Mouse (Mus musculus) lung, postnatal 25 days (tissue): ENCODE measurements at regions not wholly inside any gene's neighbourhood (a gene's known extent, or its start where the extent isn't known, plus 50 kb on each side); places are given as distances from the start of the nearest gene placed in this dataset.

Experiments
- DNase-seq: peaks from one replicate; pipeline ENCODE4 v3.0.0; 2022; ENCODE audit warnings: low spot score

DNA sequence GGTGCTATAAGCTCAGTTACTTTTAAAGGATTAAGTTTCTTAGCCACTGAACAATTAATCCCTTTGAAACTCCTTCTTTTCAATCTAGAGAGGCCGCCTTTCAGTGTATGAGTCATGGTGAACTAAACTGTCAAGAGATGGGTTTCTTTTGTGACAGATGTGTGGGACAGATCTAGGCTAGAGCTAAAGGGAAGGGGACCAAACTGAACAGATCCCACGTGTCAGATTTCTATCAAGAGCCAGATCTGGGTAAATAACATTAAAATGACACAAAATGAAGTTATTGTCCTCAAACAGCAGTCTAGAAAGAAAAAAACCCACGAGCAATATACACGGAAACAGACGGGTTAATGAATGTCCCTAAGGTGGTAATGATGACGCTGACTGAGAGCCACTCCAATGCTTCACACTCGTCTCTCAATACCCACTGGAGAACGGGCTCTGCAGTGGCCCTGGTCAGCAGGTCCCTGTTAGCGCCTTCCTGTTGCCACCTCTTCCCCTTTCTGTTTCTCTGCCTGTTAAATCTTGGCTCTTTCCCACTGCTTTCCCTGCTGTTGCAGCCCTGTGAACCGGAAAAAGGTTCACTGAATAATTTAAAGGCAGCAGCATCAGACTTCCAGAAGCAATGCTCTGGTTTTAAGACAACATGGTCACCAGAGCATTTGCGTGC lies 52.7 kb upstream of the Rab3gap2 start:
- no peak for DNase-seq

DNA sequence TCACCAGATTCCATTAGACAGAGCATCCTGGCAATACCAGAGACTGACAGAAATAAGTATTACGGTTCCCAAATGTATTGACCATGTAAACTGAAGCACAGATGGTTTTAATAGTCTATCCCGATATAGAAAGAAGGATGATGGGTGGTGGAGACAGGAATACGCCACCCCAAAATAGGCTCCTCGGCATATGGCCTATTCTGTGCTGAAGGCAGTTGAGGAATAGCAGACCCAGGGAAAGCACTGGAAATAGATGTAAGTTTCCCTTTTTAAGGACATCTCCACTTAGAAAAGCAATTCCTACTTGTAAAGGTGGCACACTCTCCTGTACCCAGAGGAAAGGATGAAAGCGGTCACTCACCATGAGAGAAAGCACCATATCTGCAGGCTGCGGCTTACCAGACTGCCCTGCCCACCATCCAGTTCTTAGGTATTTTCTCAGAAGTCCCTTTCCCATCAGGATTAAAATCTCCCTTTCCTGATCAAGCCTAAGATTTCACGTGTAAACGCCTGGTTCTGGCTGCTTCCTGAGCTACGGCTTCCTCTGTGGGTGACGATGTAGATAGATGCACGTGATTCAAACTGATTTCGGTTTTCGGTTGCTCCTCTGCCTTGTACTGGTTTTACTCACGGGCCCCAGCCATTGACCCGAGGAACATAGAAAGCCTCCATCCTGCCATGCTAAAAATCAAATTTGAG lies 53.3 kb upstream of the Rab3gap2 start:
- DNase-seq = no peak

DNA sequence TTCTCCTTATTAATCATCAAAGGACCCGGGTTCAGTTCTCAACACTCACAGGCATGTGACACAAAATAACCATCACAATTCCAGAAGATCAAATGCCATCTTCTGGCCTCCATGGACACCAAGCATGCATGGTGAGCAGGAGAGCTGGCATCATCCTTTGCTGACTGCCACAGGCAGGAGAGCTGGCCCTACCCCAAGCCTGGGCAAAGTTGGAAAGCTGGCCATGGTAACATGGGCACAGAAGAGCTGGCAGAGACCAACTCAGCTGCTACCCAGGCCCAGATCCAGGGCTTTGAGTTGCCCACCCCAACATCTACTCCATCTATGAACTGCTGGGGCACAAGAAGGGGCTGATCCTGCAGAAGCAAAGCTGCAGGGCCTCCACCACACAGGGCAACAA lies 59.1 kb upstream of the Rab3gap2 start:
- no peak for DNase-seq

DNA sequence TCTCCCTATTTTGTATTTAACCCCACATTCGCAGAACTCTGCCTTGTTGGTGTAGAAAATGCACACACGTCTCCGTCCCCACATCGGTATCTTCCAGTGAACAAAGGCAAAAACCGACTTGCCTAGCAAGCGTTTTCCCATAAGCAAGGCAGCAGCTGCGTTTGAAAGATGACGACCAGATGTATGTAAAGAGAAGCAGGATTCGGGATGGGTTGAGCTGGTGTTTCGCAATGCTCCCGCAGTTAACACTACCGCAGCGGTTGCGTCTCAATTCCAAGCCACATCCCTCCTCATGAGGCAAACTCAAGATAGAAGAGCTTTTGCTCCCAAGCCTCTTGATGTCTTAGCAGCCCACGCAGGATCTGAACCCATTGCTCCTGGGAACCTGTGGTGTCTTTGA lies 59.9 kb upstream of the Rab3gap2 start:
- no peak for DNase-seq

DNA sequence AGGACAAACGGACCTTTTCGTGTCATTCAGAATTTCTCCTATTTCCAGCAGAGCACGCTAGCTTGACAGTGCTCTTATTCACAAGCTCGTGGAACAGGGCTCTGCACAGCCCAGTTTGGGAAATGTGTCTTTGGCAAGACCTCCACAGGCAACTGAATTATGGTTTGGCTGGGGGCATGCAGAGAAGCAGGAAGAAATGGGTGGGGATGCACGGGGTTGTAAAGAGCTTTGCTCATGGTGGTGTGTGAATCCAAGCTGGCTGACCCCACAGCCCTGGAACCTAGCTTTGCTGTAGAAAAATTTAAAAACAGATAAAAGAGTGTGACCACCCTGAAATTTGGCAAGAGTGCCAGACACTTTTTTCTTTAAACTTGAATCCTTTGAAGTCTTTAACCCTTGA lies 63.6 kb upstream of the Rab3gap2 start:
- no peak for DNase-seq

DNA sequence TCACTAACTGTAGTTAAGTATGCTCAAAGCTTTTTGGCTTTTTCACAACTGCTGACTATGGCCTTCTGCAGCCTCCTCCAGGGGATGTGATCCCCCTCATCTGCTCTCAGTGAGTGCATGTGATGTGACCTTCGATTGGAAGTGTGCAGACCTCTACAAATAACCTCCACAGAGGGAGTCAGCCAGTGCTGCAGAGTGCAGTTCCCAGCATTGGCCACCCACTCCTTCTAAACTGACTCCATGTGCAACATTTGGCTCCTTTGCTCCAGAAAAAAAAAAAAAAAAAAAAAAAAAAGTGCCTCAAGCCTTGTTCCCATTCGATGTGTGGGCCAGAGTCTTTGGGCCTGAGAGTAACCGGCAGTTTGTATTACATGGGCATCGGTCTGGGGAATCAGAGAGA lies 75.7 kb upstream of the Rab3gap2 start:
- DNase-seq = no peak

DNA sequence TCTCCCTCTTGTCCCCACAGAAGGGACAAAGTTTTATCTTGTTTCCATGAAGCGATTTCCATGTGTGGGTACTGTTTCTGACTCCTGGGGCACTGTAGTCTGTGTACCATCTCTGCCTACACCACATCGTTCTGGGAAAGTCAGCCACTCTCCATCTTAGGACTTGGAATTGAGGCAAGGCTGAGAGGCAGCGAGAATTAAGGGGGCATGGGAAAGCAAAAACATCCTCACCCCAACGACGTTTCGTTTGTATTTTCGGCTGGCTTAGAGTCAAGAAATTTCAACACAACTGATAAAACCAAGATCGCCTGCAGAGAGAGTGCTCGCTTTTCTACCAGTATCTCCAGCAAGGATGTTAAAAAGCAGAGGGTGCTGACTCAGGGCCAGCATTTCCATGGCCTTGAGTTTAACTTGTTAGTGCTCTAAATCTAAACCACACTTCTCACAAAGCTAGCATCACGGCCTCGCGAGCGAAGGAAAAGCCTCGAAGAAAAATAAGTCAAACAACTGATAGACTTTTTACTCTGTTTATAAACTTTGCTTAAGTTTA lies 78.1 kb upstream of the Rab3gap2 start:
- no peak for DNase-seq

DNA sequence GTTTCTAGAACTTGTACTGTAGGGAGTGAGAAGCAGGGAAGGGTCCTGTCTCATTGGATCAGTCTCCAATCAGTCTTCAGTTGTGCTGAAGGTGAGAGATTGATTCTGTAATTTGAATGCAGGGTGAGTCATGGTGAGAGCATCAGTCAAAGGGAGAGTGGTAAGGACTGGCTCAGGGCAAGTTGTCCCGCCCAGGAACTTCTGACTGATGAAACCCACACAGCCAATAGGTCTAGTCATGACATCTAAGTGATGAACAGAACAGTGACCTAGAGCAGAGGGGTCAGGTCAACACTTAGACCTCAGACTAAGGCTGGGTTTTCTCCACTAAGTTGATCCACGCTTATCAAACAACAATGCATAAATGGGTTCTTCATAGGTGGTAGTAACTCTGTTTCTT lies 82.4 kb upstream of the Rab3gap2 start:
- no peak for DNase-seq

DNA sequence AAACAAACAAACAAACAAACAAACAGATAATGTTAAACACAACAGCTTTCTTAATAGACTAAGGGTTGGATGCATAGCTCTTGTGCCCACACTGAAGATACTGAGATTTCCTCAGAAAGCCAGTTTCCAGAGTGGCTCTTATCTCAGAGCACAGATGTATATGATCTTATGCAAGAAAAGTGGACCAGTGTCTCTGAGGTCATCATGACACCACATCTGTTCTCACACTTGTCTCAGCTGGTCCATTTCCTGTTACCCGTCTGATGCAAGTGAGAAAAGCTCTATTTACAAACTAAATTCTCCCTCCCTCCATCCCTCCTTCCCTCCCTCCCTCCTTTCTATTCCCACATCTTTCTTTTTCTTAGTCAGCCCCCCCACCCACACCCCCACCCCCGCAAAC lies 83.5 kb upstream of the Rab3gap2 start:
- no peak for DNase-seq

DNA sequence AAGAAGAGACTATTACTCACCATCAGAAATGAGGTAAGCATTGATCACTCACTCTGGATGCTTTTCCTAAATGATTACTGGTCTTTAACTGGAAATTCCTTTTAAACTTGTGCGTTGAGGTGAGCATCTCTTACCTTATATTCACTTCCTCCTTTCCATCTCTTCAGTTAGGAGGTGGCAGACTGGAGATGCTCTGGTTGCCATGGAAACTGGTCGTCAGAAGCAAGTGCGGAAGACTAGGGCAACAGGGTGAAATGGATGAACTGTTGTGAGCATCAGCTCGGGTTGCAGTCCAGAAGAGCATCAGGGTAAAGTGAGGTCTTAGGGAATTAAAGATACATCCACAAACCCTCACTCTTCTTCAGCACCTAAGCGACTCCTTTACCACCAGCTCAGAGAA lies 86.2 kb upstream of the Rab3gap2 start:
- no peak for DNase-seq

DNA sequence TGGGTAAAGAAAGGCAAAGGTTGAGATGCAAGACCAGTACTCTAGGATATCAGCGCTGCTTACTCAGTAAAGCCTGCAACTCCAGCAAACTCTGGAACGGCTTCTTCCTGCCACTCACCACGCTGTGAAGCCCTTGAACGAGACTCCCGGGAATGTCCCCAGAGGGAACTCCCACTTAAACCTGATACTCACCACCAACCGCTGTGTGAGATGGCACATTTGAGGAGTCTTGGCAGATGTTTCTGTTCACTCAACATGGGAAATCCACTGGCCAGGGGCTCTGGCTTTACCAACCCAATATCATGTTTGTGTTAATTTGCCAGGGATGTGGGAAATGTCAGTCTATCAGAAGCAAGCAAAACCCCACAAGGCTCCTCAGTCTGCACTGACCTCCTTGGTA lies 90.2 kb upstream of the Rab3gap2 start:
- DNase-seq = no peak

DNA sequence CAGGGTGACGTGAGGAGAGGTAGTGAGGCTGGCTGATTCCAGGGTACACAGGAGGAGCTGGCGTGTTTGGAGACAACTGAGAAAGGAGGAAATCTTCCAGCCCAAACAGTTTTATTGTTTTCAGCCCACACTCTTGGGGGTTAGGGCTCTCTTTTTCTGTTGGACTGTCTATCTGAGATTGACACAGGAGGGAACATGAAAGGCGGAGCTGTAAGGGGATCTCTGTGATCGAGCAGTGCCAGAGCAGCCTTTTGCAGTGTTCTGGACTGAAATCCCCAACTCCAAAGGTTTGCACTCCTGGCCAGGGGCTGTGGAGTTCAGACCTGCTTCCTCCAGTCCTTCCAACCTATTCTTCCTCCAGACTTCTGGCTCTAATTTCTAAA lies 91.9 kb upstream of the Rab3gap2 start:
- no peak for DNase-seq

DNA sequence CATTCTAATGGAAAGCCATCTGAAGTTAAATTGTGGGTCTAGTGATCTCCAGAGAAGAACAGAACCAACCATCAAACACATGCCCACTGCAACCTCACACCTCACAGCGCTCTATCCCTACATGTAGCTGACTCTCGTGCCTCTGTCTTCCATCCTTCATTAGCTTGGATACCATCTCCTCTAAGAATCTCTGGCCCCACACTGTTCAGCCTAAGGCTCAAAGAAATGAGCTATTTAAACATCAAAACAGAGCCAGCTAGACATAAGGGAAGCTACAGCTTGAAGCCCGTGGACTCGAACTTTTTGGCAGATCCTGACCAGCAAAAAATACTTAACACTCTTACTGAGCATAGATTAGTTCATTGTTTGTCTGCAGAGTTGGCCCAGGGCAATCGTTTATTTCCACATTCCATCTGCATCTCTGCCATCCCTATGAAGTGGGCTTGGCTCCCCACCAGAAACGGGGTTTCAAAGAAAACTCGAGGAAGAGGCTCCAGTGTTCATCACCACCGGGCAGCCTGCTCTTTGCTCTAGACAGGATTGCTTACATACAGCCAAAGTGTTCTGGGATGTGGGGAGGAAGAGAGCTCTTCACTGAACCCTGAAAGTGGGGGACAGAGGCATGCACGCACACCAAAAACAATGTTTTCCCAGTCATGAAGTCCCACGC lies 92.4 kb upstream of the Rab3gap2 start:
- DNase-seq = no peak

DNA sequence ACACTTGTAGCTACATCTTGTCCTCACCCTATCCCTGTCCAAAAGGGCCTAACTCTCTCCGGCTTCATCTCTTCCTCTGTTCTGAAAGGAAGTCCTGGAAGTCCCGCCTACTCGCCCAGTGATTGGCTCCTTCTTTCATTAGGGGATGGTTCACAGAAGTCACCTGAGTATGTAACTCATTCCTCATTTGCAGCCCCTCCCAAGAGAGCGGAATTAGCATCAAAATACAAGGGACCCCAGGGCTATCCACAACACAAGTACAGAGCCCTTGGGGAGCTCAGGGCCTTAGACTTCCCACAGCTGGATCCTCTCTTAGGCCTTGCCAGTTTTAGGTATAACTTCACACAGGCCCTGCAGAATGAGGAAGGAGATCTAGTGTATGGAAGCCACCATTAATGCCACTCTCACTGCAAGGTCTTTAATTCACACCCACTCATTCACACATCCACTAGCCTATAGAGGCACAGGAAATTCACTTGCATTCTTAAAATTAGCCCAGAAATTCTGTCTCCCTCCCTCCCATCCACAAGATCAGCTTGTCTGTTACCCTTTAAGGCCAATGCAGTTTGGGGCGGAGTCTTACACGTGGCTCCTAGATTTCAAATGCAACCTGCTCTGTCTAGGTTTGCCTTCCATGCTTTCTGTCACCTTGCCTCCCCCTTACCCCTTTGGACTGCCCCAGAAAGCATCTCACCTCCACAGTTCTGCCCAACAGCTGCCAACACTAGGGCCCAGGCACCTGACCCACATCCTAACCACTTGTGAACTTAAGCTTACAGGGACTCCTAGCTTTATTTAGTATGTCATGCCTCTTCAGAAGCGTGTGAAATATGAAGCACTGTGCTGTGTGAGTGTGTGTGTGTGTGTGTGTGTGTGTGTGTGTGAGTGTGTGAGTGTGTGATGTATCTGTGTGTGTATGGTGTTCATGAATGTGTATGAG lies 98.7 kb upstream of the Rab3gap2 start:
- no peak for DNase-seq

DNA sequence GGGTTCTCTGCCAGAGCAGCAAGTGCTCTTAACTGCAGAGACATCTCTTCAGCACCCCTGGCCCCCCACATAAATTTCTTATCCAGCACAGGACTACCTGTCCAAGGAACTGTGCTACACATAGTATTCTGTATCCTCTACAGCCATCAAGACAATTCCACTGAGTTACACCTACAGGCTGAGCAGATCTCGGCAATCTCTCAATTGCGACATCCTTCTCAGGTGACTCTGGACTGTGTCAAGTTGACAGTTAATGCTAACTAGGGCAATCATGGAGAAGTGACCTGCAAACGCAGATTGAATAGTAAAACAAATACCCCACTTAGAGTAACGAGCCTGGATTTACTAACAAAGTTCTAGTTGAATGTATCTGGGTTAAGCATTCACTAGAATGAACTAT lies 100.1 kb upstream of the Rab3gap2 start:
- DNase-seq = no peak

DNA sequence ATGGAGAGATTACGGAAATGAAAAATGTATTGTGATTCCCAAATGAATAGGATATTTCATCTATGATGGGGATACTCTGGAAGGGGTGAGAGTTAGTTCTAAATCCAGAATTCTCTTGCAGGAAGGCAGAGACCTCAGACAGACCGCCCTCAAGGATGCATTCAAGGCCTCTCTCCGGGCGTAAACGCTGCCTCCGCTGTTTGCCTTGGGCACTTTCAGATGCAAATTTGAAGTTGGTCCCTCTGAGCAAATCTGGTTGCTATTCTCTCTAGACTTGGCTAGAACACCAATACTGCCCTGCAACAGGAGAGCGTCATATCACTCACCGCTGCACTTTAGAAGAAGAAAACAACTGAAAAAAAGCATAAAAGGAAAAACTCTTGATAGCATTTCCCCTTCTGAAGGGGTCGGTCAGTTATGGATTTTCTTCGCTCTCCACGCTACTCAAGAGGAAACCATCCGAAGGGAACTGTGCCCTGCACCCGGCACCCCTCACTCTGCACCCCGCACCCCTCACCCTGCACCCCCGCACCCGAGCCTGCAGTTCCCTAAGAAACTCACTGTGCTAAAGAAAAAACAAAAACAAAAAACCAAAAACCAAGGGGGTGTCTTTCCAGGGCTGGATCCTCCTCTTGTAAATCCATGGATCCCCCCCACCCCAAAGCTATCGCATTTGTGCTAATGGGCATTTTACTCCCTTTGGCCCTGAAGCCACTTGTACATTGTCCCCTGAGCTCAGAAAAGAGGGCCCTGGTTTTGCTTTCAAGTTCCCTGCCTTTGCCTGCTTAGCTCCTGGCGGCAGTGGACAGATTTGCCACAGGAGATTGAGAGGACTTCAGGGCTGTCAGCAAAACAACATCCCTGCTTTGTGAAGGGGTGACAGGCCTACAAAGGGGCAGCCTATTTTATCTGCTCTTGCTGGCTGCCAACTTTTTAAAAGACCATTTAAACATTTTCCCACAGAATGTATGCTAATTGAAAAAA lies 99.9 kb upstream of the Mark1 start:
- DNase-seq = no peak

DNA sequence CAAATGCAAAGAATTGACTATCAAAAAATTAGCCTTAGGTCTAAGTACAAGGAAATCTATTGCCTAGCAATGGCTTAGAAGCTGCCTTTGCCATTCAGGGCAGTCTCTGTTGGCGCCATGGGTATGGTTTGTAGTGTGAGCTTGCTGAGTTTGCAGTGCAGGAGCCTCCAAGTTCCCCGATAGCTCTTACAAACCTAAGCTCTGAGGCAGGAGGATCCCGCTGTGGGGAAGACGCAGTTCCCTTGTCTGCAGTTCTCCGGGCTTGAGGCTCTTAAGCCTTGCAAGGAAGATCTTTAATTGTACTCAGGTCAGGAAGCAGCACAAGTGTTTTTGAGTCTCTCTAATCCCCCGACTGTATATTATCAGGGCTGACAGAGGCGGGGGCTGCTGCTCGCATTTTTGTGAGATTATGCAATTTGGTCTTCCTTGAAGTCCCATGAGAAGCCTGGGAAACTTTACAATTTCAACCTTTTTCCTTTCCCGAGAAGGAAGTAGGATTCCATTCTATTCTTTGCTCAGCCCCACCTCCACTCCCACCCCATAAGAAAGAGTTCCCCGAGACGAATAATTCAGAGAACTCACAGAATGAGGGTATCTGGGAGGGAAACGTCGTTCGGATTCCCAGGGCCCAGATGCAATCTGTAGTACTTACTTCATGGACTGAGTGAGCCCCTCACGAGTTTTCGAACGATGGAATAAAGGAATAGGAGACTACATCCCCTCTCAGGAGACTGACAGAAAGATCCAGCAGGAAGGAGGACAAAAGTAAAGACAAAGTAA lies 99.0 kb upstream of the Mark1 start:
- no peak for DNase-seq

DNA sequence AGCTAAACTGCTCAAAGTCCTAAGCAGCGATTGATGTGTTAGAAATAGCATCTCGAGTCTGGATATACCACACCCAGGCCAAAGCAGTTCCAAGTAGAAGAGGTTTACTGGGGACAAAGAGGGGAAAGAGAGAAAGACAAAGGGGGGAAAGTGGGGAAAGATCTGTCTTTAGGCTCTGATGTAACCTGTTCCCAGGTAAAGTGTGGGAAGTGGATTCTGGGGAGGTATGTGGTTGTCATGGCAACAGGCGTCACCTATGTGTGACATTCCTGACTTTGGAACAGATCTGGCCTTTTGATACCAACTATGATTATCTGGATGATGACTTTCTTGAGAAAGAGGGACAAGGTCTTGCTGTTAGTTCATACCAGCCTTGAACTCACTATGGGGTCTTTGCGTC lies 97.4 kb upstream of the Mark1 start:
- DNase-seq = no peak

DNA sequence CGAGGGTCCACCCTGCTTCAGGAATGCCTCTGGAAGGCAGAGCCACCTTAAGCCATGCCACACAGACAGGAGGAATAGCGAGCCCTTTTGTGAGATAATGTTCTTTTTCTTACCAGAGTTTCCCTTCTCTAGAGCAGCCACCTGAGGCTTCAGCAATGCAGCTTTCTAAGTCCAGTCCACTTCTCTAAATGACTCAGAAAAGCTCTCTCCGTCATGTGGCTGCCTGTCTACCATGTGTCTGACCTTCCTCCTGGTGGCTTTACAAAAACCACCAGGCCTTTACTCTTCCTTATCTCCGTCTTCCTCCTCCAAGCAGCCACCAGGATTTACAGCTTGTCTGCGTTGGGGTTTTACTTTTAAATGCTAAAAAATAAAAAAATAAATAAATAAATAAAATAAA lies 93.4 kb upstream of the Mark1 start:
- no peak for DNase-seq
